Mouse (Mus musculus) heart, adult 2 months (tissue): ENCODE data around the gene Kirrel.

Experiments used
- CTCF ChIP-seq: fragments of 200-600 bp; IDR thresholded peaks from 2 replicates; pipeline ENCODE4 v1.8.1; 2022; ENCODE audit warnings: antibody characterized with exemption, mild to moderate bottlenecking, moderate library complexity
- EP300 ChIP-seq: fragments of 200-500 bp; IDR thresholded peaks from 2 replicates; pipeline ENCODE4 v1.6.1; 2011; ENCODE audit warnings: low read depth, low read length, control low read depth; ENCODE audit not compliant: insufficient read depth
- POLR2A ChIP-seq: fragments of 200-500 bp; IDR thresholded peaks from 2 replicates; pipeline ENCODE4 v1.6.1; 2011; ENCODE audit warnings: mild to moderate bottlenecking, low read depth, low read length, control low read depth; ENCODE audit not compliant: insufficient read depth

DNA sequence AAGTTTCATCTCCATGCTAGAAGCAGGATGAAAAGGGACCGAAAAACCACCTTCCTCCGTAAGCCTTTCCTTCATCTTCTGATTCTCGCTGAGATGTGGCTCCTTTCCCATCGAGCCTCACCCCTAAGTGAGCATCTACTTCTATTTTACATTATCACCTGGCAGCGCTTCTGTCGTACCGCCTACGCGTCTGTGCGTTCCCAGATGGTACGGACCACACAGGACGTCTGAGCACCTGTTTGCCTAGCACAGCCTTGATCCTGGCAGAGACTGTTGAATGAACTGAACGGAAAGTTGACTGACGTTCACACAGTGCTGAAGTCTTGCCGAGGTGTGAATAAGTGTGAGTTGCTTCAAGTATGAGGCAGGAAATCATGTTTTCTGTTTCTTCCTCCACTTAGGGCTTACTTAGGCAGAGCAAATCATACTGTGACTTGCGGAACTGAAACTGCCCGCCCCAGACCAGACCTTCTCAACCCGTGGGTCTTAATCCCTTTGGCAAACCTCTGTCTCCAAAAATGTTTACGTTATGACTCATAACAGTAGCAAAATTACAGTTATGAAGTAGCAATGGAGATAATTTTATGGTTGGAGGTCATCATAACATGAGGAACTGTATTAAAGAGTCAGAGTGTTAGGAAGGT, 39.8 kb upstream of the Kirrel start:
- no peak for TF ChIP-seq CTCF
- TF ChIP-seq POLR2A = no peak
- TF ChIP-seq EP300 = no peak
